Mouse (Mus musculus): ENCODE measurements around the gene Thoc6. TPM values are rescaled to one million over a fixed set of nuclear protein-coding genes. Genes with fewer than 3 reads are reported as not detected.

The Thoc6 gene
- total RNA-seq (2021) = 1 to 10 TPM; 8.7 to 9.9 TPM

GRCm38 (mm10) chr17:23673424-23674073, at the start of gene Thoc6, which contains the start of gene Hcfc1r1:
Gene Thoc6, minus strand, starts transcription at chr17:23673882.
Gene Hcfc1r1, plus strand, starts transcription at chr17:23673596.
- intact Hi-C loops (cut with DNase I) = no loop called here
- DNase-seq (ENCODE audit: extremely low spot score in 1 of 2, low spot score in 2 of 2) = peak; percentile 93 to 94

DNA sequence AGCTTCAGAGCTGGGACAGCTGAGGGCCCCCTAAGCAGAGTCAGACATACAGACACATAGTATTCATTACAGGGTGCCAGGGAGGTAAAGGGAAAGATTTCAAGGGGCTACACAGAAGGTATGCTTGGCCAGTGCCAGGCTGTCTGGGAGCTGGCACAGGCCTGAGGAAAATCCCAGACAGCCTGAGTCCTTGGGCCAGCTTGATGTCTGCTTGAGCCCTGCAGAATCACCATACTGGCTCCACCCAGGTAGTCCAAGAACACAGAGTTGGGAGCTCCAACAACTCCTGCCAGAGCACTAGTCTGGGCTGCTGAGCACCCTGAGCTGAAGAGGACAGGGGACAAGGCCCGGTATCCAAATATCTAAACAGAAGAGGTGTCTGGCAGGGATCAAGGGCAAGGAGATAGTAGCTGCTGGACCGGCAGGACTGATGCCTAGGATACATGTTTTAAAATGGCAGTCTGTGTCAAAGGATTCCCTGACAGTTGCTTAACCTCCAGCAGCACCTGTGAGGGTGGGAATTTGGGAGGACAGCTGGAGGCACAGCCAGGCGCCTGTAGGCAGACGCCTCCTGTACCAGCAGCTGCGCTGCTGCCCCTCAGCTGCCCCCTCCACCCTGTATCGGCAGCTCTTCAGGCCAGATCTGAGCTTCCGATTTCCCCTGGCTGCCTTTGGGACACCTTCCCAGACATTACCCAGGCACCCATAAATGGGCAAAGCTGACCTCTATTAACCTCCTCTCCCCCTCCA, 48.9 kb upstream of the Thoc6 start, which contains the start of gene 1520401A03Rik:
Gene 1520401A03Rik (minus strand): TSS at position 408 of the 750 bp plus-strand sequence.
- intact Hi-C loops (cut with DNase I) = no loop called here
- DNase-seq (ENCODE audit: extremely low spot score in 1 of 2, low spot score in 2 of 2) = no peak

DNA sequence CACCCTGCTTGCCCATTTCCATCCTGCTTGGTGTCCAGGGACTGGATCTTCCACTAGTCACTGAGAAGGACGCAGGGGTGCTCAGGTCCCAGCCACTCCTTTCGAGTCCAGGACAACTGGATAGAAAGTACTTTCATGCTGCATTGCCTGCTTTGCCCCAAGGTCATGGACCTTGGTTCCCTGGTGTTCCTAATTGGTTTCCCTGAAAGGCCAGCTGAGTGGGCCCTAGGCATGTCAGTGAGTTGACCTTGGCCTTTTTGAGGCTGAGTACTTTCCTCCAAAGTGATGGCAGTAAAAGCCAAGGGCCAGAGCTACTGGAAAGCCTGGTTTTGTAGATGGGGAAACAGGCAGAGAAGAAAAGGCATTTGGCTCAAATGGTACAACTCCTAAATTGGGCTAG, 48.2 kb upstream of the Thoc6 start:
- intact Hi-C loops (cut with DNase I) = no loop called here
- no peak for DNase-seq (ENCODE audit: extremely low spot score in 1 of 2, low spot score in 2 of 2)

DNA sequence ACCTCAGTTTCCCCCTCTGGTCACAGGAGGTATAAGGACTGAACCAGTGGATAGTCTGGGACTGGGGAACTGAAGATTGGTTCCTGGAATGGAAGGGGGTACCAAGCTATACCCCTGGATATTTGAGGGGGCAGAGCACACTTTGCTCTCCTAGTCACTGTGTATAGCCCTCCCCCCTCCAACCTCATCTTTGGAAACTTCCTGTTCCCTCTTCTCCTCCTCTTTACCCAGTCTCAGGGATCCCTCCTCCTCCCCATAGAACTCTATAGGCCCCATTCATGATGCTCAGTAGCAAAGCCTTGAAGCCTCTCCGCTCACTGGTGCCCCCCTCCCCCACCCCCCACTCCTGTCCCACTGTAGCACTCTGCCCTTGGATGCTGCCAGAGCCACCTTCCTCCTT, 45.8 kb upstream of the Thoc6 start:
- no peak for DNase-seq (ENCODE audit: extremely low spot score in 1 of 2, low spot score in 2 of 2)
- intact Hi-C loops (cut with DNase I) = no loop called here

- intact Hi-C loops (cut with DNase I) = no loop called here
- no peak for DNase-seq (ENCODE audit: extremely low spot score in 1 of 2, low spot score in 2 of 2)
Observed at GRCm38 (mm10) chr17:23717003-23717402, 43.3 kb upstream of the Thoc6 start.

GRCm38 (mm10) chr17:23706212-23706611, 32.5 kb upstream of the Thoc6 start:
- intact Hi-C loops (cut with DNase I) = loop anchor here (5.0 to 10.0 kb wide), 2 partner anchors 134 to 511 kb away; partner anchors contain the start of gene Zfp40
- peak; percentile 47 to 82 for DNase-seq (ENCODE audit: extremely low spot score in 1 of 2, low spot score in 2 of 2)

DNA sequence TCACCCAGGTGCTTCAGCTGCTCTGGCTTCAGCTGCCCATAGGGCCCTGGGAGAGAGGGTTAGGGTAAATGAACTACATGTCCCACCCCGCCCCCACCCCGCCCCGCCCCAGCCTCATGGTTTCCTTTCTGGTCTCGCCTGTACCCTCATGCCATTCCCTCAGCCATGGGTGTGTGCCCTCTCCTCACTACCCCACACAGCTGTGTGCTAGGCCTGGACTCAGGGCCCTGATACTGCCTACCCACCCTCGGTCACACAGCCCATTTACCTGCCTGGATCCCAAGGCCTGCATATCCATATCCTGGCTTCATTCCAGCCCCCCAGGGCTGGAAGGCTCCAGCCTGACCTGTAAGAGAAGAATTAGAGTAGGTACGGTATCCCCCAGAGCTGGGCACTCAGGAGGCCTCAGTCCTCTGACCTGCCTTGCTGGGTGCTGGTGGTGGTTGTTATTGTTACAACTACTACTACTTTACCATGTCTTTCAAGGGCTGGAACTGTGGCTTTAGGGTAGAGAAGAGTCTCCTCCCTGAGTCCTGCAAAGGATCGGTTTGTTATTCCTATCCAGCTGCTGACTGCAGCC, 31.9 kb upstream of the Thoc6 start:
- DNase-seq (ENCODE audit: extremely low spot score in 1 of 2, low spot score in 2 of 2) = no peak
- intact Hi-C loops (cut with DNase I) = loop anchor here (5.0 to 10.0 kb wide), 2 partner anchors 133 to 511 kb away; partner anchors contain the start of gene Zfp40

DNA sequence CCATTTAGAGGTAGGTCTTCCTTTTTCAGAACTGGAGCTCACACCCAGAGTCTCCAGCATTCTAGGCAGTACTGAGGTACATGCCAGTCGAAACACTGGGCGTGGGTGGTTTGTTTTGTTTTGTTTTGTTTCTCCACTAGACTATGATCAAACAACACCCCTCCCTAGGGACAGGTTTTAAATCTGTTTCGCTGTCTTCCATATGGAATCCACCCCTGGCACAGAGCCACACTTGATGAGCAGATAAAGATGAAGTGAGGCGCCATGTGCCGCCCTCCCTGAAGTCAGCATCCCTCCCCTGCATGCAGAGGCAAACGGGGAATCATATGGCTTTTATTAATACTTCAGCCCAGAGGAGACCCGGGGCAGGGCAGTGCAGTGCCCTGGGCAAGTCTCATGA, 31.1 kb upstream of the Thoc6 start:
- intact Hi-C loops (cut with DNase I) = loop anchor here (5.0 to 10.0 kb wide), 2 partner anchors 132 to 510 kb away; partner anchors contain the start of gene Zfp40
- peak in 1 of 2 experiments; percentile 63 for DNase-seq (ENCODE audit: extremely low spot score in 1 of 2, low spot score in 2 of 2)

DNA sequence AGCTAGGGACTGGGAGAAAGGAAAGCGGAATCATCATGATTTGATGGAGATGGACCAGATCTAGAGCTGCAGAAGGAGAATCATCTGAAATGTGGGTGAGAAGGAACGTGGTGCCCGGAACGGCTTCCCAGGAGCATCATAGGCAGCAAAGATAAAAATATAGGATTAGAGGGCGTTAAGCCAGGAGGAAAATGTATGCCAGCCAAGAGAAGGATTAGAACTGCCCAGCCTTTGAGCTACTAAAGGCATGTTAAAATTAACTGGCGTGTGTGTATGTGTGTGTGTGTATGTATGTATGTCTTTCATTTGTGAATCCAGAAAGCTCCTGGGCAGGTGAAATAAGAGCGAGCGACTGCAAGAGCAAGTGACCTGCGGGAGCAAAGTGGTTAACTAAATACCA, 29.6 kb upstream of the Thoc6 start:
- intact Hi-C loops (cut with DNase I) = loop anchor here (10.0 kb wide), 1 partner anchor 508 kb away; the partner anchor contains the start of gene Zfp40
- DNase-seq (ENCODE audit: extremely low spot score in 1 of 2, low spot score in 2 of 2) = no peak

- intact Hi-C loops (cut with DNase I) = loop anchor here (10.0 kb wide), 1 partner anchor 505 kb away; the partner anchor contains the start of gene Zfp40
- DNase-seq (ENCODE audit: extremely low spot score in 1 of 2, low spot score in 2 of 2) = peak; percentile 88 to 94
Observed at GRCm38 (mm10) chr17:23700079-23700478, 26.4 kb upstream of the Thoc6 start.

- intact Hi-C loops (cut with DNase I) = loop anchor here (10.0 kb wide), 1 partner anchor 505 kb away; the partner anchor contains the start of gene Zfp40
- DNase-seq (ENCODE audit: extremely low spot score in 1 of 2, low spot score in 2 of 2) = peak in 1 of 2 experiments; percentile 82
Observed at GRCm38 (mm10) chr17:23699131-23700077, 25.7 kb upstream of the Thoc6 start.

DNA sequence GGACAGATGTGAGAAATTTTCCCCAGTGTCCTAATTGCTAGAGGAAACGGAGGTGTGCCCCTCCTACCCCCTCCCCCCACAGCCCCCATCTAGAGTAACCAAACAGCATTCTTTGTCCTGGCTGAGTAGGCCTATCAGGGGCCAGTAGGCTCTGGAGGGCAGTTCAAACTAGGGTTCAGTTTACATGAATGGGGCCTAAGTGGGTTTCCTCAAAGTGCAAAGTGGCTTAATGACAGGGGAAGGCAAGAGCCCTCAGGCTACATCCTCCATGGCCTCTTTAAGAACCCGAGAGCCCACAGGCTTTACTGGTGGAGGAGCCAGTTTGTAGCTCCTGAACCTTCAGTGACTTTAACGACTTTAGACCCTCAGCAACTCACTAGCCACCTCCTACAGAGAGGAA, 22.1 kb upstream of the Thoc6 start:
- intact Hi-C loops (cut with DNase I) = no loop called here
- DNase-seq (ENCODE audit: extremely low spot score in 1 of 2, low spot score in 2 of 2) = no peak

GRCm38 (mm10) chr17:23694491-23694890, 20.8 kb upstream of the Thoc6 start:
- no peak for DNase-seq (ENCODE audit: extremely low spot score in 1 of 2, low spot score in 2 of 2)
- intact Hi-C loops (cut with DNase I) = no loop called here

- intact Hi-C loops (cut with DNase I) = no loop called here
- DNase-seq (ENCODE audit: extremely low spot score in 1 of 2, low spot score in 2 of 2) = no peak
Observed at GRCm38 (mm10) chr17:23683856-23684672, 10.4 kb upstream of the Thoc6 start, which contains the start of gene Cldn9. Gene Cldn9, minus strand, starts transcription at chr17:23684026.

- intact Hi-C loops (cut with DNase I) = no loop called here
- DNase-seq (ENCODE audit: extremely low spot score in 1 of 2, low spot score in 2 of 2) = no peak
Observed at GRCm38 (mm10) chr17:23683226-23683625, 9.5 kb upstream of the Thoc6 start.

- intact Hi-C loops (cut with DNase I) = no loop called here
- DNase-seq (ENCODE audit: extremely low spot score in 1 of 2, low spot score in 2 of 2) = no peak
Observed at GRCm38 (mm10) chr17:23682530-23682929, 8.8 kb upstream of the Thoc6 start.

GRCm38 (mm10) chr17:23682092-23682491, 8.4 kb upstream of the Thoc6 start:
- DNase-seq (ENCODE audit: extremely low spot score in 1 of 2, low spot score in 2 of 2) = no peak
- intact Hi-C loops (cut with DNase I) = no loop called here

All from left cerebral cortex, postnatal 10 days (tissue).